Mouse (Mus musculus): ENCODE measurements around the gene Fam20a.

DNA sequence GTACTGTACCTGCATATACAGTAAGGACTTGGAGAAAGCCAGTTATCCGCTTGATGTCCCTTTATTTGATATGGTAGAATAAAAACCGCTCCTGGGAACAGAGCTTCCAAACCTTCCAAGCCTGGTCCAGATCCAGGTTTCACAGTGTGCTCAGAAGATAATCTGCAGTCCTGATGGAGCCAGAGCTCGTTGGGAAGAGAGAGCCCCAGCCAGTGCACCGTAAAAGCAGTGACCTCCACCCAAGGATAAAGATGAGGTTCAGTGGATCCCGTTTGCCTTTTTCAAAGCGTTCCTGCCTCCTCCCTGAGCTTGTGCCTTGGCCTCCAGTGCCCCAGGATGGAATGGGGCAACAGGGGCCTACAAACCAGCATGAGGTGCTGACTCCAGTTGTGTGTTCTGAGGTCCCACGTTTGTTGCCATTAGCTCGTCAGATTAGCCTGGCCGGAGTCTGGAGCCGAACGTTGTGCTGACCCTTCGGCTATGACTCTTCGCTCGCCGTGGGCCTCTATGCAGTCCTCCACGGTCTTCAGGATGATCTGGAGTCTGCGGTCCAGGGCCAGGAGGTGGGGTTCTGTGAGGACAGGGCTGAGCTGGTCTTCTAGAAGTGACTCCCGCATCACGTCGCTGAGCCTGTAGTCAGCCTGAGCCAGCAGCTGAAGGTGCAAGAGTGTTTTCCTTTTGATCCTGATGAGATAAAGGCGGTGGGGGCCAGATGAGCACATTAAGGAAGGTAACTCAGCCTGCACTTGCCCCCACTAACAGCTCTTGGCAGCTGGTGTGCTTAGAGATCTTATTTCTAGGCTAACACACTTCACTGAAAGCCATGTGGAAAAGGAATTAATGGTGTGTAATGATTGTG lies 49.0 kb downstream of the Fam20a start:
- no peak for TF ChIP-seq CTCF (conservative IDR thresholded peaks at IDR 0.05; ENCODE audit: low read length)
- TF ChIP-seq NANOG (IDR thresholded peaks at IDR 0.05; ENCODE audit: borderline replicate concordance, low read length) = no peak
- no peak for TF ChIP-seq POU5F1 (IDR thresholded peaks at IDR 0.05; ENCODE audit: borderline replicate concordance, low read length)

All from E14TG2a.4 (cell line).